Comparison of ENCODE assay signal across 8 mouse cellular contexts in the genomic region with DNA sequence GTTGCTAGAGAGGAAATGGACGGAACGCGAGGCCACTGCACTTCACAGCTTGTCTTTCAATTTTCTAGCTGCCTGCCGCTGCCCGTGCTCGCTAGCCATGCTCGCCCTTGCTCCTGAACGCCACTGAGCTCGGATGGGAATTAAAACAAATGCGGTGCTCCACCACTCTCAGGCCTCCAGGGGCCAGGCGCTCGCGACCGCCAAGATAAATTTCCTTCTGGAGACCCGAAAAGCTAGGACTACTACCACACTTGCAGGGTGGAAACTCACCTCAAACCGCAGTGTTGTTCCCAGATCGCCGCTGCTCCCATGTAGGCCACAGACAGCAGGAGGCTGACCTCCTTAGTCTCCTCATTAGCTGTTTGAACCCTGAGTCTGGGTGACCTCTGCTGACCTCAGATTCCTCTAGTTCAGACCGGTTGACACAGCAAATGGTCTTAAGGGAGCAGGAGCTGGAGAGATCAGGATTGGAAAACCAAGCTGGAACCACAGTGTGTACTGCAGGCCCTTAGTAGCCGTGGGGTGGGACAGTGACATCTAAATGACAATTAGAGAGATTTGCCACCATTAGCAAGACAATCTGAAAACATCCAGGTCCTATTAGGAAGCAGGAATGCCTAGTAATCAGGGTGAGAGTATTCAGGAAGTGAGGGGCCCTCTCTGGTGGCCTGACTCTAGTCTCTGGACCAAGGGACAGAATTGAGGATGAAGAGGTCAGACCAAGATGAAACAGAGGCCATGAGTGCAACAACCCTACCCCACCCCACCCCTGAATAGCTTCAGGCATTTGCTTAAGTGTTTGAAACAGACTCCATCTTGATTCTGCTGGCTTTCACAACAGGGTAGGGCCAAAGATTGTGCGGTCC.
DNase-seq lines count a peak whose midpoint lies in the region; ATAC-seq and TF ChIP-seq lines count a peak whose summit lies in the region.

No protein-coding gene starts in this region.

- 10% methylated on average over 21 of the region's 21 CpGs for WGBS in heart, embryonic 10.5 days
- 9% methylated on average over 21 of the region's 21 CpGs for WGBS in forebrain, embryonic 15.5 days
- WGBS in midbrain, embryonic 11.5 days, result 4% methylated on average over 21 of the region's 21 CpGs

- H3K4me2 ChIP-seq in forebrain, embryonic 15.5 days (replicated peaks), result peak overlapping the region; percentile 26; the same call in 1 of the 2 replicates
- H3K4me2 ChIP-seq in midbrain, embryonic 11.5 days, result peak overlapping the region; percentile 27

- H3K9ac ChIP-seq in ES-Bruce4 (ENCODE audit: low read depth, poor library complexity, severe bottlenecking), result peak overlapping the region; percentile 65
- H3K9ac ChIP-seq in forebrain, embryonic 15.5 days (replicated peaks), result no peak overlapping the region
- peak overlapping the region; percentile 2; the same call in 1 of the 2 replicates for H3K9ac ChIP-seq in midbrain, embryonic 11.5 days (ENCODE audit: low read length)

- no peak for ATAC-seq in forebrain, embryonic 15.5 days (replicated peaks)
- ATAC-seq in midbrain, embryonic 11.5 days (ENCODE audit: low FRiP score), result 0 out of 2 replicates have a peak, but pooled peaks have one; percentile 10
- no peak for ATAC-seq in megakaryocyte-erythroid progenitor cell, adult 5-6 weeks (replicated peaks; ENCODE audit: low FRiP score, low TSS enrichment, poor library complexity, severe bottlenecking)

- no peaks in the 10 kb centered on the region for H3K9me3 ChIP-seq in heart, embryonic 10.5 days
- no peaks in the 10 kb centered on the region for H3K9me3 ChIP-seq in ES-Bruce4 (replicated peaks; ENCODE audit: control insufficient read depth, insufficient read depth, low read length, poor library complexity, severe bottlenecking)
- no peaks in the 10 kb centered on the region for H3K9me3 ChIP-seq in forebrain, embryonic 15.5 days
- no peaks in the 10 kb centered on the region for H3K9me3 ChIP-seq in midbrain, embryonic 11.5 days (ENCODE audit: control insufficient read depth, low read length)

- H3K4me3 ChIP-seq in heart, embryonic 10.5 days, result peak overlapping the region; percentile 48
- H3K4me3 ChIP-seq in ES-Bruce4 (ENCODE audit: low read depth, low read length), result peak overlapping the region; percentile 81
- 0 out of 2 replicates have a peak overlapping the region, but pooled peaks have one; percentile 15 for H3K4me3 ChIP-seq in forebrain, embryonic 15.5 days
- 0 out of 2 replicates have a peak overlapping the region, but pooled peaks have one; percentile 4 for H3K4me3 ChIP-seq in midbrain, embryonic 11.5 days (ENCODE audit: low read depth, low read length)

- peaks cover 32% of the 10 kb centered on the region for H3K4me1 ChIP-seq in heart, embryonic 10.5 days
- H3K4me1 ChIP-seq in ES-Bruce4 (ENCODE audit: control insufficient read depth, insufficient read depth, low read length), result peaks cover 15% of the 10 kb centered on the region
- peaks cover 22% of the 10 kb centered on the region for H3K4me1 ChIP-seq in forebrain, embryonic 15.5 days
- H3K4me1 ChIP-seq in midbrain, embryonic 11.5 days (ENCODE audit: control insufficient read depth, insufficient read depth, low read length), result peaks cover 18% of the 10 kb centered on the region

- DNase-seq in heart, embryonic 10.5 days (ENCODE audit: low spot score), result no peak
- no peak for DNase-seq in heart, adult 11 months
- DNase-seq in midbrain, embryonic 11.5 days (ENCODE audit: low spot score, missing footprints), result peak; percentile 93
- DNase-seq in urinary bladder, adult 2 months (ENCODE audit: low spot score), result no peak
- DNase-seq in right cerebral cortex, adult 18-20 months, result no peak

- peak overlapping the region; percentile 47; the same call in 1 of the 2 replicates for H3K27ac ChIP-seq in heart, embryonic 10.5 days
- peak overlapping the region; percentile 94 for H3K27ac ChIP-seq in ES-Bruce4 (ENCODE audit: insufficient read depth, low read length)
- H3K27ac ChIP-seq in forebrain, embryonic 15.5 days (replicated peaks), result no peak overlapping the region
- no peak overlapping the region for H3K27ac ChIP-seq in midbrain, embryonic 11.5 days (ENCODE audit: low read depth, low read length)

- no peak for TF ChIP-seq POLR2A in ES-Bruce4 (IDR thresholded peaks at IDR 0.05; ENCODE audit: insufficient read depth, low read length)

- TF ChIP-seq EP300 in ES-Bruce4 (IDR thresholded peaks at IDR 0.05; ENCODE audit: insufficient read depth, low read depth, low read length), result peak; percentile 99

- H3K36me3 ChIP-seq in heart, embryonic 10.5 days, result no peaks in the 10 kb centered on the region
- no peaks in the 10 kb centered on the region for H3K36me3 ChIP-seq in ES-Bruce4 (ENCODE audit: control insufficient read depth, insufficient read depth, low read length, poor library complexity, severe bottlenecking)
- H3K36me3 ChIP-seq in forebrain, embryonic 15.5 days, result no peaks in the 10 kb centered on the region
- H3K36me3 ChIP-seq in midbrain, embryonic 11.5 days (ENCODE audit: control insufficient read depth, insufficient read depth, low read length), result no peaks in the 10 kb centered on the region

- TF ChIP-seq CTCF in ES-Bruce4 (IDR thresholded peaks at IDR 0.05; ENCODE audit: low read depth, low read length), result no peak

- H3K27me3 ChIP-seq in heart, embryonic 10.5 days (ENCODE audit: insufficient read depth, poor library complexity, severe bottlenecking), result peaks cover 91% of the 10 kb centered on the region
- no peaks in the 10 kb centered on the region for H3K27me3 ChIP-seq in ES-Bruce4 (ENCODE audit: control insufficient read depth, insufficient read depth, low read length, poor library complexity, severe bottlenecking)
- peaks cover 90% of the 10 kb centered on the region for H3K27me3 ChIP-seq in forebrain, embryonic 15.5 days
- peaks cover 17% of the 10 kb centered on the region for H3K27me3 ChIP-seq in midbrain, embryonic 11.5 days (ENCODE audit: control insufficient read depth, insufficient read depth, low read length)

Comparison
In these comparisons a context has a peak if more than half of its experiments do, and no peak if none do; other contexts are left out.
1. H3K27ac ChIP-seq: peak in heart, embryonic 10.5 days (single experiment) and ES-Bruce4 (single experiment); none in forebrain, embryonic 15.5 days (single experiment) and midbrain, embryonic 11.5 days (single experiment).
2. H3K4me3 ChIP-seq: peak in every context shown above with its lines; median percentile 81 in ES-Bruce4; 48 in heart, embryonic 10.5 days; 15 in forebrain, embryonic 15.5 days; 4 in midbrain, embryonic 11.5 days.